Mouse (Mus musculus) urinary bladder, adult 2 months (tissue): ENCODE data around the gene Hist1h2bp. TPM values are rescaled to one million over a fixed set of nuclear protein-coding genes. Genes with fewer than 3 reads are reported as not detected.
"Not testable (repeated sequence)": the region's sequence is repeated elsewhere in the genome, so short reads cannot be mapped to it uniquely, and the experiment has no call there.

ENCODE experiments used
- DNase-seq: peaks from one replicate; pipeline ENCODE4 v3.0.0; 2022; ENCODE audit warnings: low spot score
- polyA plus RNA-seq: library from polyadenylated mRNA; depleted of rRNA; stranded (reverse); fragments of >200 nt; gene quantifications from 2 replicates; pipeline ENCODE4 v1.2.3, GENCODE M21; 2012

Gene Hist1h2bp
- polyA plus RNA-seq, 1 experiment, result not detected

DNA sequence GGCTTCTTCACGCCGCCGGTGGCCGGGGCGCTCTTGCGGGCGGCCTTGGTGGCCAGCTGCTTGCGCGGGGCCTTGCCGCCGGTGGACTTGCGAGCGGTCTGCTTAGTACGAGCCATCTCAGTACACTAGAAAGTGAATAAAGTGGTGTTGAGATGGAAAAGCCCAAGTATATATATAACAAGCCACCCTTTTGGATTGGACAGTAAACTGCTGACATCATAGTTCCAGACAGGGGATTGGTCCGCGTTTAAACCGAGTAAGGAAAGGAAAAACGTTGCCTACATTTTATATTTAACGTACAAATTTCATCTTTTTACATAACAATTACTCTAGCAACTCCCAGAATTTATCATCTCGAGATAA lies 4.0 kb upstream of the Hist1h2bp start, which contains the start of gene Hist1h3i:
Gene Hist1h3i (minus strand): TSS at position 116 of the 363 bp plus-strand sequence.
- no peak for DNase-seq

- no peak for DNase-seq
Measured at GRCm38 (mm10) chr13:21783734-21784161, 3.5 kb upstream of the Hist1h2bp start.

DNA sequence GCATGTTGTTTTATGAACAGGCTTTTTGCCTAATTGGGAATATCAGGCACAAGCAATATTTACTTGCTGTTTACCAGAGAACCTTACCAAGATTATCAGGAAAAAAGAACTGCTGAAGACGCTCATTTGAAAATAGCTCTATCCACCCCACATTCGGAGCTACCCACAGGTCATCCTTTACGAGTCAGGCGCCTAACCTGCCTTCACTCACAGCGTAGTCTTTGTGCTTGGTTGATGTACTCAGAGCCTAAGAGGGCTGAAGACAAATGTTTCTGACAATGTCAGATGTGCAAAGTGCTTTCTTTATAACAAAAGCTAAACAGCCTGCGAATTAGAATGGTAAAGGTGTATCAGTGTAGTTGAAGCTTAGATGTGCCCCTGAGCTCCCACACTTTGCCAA lies 3.0 kb upstream of the Hist1h2bp start:
- DNase-seq, result no peak

GRCm38 (mm10) chr13:21786189-21786898 lies 917 bp upstream of the Hist1h2bp start:
- DNase-seq, result no peak

DNA sequence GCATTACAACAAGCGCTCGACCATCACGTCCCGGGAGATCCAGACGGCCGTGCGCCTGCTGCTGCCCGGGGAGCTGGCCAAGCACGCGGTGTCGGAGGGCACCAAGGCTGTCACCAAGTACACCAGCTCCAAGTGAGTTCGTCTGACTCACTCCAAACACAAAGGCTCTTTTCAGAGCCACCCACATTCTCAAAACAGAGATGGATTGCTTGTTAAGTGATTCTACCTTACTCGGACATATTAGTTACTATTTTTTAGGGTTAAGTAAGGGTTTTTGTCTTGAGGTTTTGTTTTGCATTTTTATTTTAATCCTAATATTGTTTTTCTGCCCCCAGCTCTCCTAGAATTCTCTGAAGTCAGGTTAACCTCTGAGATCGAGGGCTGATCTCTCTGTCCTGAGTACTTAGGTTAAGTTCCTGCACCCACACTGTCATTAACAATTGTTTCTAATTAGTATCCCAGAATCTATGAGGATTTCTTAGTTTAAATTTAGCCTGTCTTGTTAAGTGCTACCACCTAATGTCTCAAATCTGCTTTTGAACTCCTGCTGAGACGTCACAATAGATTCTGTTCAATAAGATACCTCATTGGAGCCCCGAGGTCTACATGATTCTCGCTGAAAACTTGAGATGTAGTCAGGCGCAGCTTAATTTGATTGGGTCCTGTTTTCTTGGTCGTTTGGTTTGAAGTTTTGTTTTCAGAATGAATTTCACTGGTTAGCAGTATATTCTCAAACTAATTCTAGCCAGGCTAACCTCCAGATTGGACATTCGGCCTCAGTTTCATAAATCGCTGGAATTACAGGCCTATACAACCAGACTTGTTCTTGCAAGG lies 716 bp downstream of the Hist1h2bp start:
- DNase-seq, result no peak

- no peak for DNase-seq
Measured at GRCm38 (mm10) chr13:21789925-21790324, 2.7 kb downstream of the Hist1h2bp start.

- no peak for DNase-seq
Measured at GRCm38 (mm10) chr13:21790601-21791283, 3.5 kb downstream of the Hist1h2bp start.

DNA sequence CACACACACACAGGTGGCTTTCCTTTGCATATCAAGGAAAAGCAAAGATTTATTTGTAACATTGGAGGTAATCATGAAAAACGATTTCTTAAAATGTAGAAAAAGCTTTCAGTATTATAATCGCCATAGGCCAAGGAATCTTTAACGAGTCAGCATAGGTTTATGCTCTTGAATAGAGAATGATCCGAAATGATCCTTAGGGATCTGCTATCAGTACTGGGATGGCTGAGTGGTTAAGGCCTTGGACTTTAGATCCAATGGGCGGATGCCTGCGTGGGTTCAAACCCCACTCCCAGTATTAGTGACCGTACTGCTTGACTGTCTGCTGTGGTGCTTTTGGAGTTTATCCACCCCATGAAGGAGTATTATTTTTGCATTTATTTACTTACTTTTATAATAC lies 8.3 kb downstream of the Hist1h2bp start:
- no peak for DNase-seq

DNA sequence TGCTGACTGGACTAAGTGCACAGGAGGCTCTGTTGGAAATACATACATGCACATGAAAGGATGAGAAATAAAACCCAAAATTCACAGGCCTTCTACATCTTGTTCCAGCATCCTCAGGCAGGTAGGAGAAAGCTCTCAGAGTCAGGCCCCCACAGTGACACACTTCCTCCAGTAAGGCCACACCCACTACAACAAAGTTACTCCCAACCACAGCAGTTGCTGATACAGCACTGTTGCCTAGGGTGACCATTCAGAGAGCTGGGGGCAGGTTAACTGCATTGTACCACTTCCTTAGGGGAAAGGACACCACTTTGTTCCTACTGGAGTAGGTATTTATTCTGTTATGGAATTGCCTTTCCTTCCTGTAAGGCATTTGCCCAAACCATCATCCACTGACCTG lies 9.9 kb downstream of the Hist1h2bp start:
- DNase-seq, result not testable (repeated sequence)

- DNase-seq, result not testable (repeated sequence)
Measured at GRCm38 (mm10) chr13:21803058-21803457, 15.8 kb downstream of the Hist1h2bp start.

DNA sequence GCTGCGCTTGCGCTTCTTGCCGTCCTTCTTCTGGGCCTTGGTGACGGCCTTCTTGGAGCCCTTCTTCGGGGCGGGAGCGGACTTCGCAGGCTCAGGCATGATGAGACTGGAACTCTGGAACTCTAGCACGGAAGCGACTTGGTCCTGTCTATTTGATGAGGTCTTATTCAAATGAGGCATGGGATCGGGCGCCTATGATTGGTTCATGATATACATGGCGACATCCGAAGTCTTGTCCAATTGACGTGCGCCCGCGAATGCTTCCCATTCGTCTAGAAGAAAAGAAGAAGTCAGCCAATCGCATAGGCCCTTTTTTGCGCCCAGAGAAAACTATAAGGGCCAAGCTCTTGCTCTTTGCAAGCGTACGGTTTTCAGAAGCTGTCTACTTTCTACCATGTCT lies 22.8 kb downstream of the Hist1h2bp start, which contains the start of the genes Hist1h2bq and Hist1h2ao:
Gene Hist1h2bq (minus strand): TSS at position 125 of the 400 bp plus-strand sequence.
Gene Hist1h2ao (plus strand): TSS at position 393 of the 400 bp plus-strand sequence.
- DNase-seq, result not testable (repeated sequence)

DNA sequence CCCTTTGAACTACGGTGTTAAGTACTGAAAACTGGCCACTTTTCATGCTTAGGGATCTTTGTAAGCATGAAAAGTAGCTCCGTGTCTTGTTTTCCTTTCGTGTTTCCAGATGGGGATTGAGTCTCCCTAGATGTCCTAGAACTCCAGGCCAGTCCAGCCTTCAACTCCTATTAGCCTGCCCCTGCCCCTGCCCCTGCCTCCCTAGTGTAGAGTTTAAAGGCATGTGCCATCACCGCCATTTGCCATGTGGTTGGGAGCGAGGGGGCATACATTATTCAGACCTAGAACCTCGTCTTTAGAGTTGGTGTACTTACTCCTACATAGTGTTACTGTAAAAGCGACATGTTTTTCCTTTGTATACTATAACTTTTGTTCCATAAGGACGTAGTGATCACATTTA lies 23.8 kb downstream of the Hist1h2bp start:
- not testable (repeated sequence) for DNase-seq

- not testable (repeated sequence) for DNase-seq
Measured at GRCm38 (mm10) chr13:21811539-21811938, 24.3 kb downstream of the Hist1h2bp start, which contains the start of gene Hist1h4m. Hist1h4m (plus strand) TSS chr13:21811746.

DNA sequence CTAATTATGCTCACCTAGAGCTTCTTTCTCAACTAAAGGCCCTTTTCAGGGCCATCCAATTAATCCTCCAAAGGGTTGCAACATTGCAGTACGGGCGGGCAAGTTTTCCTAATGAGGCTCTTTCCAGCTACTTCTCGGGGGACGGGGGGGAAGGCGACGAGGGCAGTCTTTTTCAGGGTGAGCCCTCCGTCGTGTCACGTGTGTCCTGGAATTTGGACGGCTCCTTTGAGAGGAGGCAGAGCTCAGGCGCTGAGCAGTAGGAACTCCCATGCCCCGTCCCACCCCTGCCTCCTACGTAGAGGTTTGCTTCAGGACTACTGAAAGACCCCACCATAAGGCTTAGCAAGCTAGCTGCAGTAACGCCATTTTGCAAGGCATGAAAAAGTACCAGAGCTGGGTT lies 24.8 kb downstream of the Hist1h2bp start:
- not testable (repeated sequence) for DNase-seq

GRCm38 (mm10) chr13:21820082-21820890 lies 33.0 kb downstream of the Hist1h2bp start:
- not testable (repeated sequence) for DNase-seq

DNA sequence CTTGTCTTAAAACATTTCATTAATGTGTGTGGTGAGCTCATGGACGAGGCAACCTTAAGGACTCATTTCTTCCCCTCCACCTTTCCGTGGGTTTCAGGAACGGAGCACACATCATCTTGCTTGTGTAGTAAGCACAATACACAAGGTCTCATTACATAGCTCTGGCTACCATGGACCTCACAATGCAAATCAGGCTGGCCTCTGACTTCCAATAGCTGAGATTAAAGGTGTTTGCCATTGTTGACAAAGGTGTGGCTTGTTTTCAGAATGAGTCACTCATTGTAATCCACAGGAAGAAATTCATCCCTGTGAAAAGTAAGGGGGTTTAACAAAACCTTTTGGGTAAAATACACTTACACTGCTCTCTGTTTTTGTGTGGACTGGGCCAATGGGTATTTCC lies 41.2 kb downstream of the Hist1h2bp start:
- no peak for DNase-seq

DNA sequence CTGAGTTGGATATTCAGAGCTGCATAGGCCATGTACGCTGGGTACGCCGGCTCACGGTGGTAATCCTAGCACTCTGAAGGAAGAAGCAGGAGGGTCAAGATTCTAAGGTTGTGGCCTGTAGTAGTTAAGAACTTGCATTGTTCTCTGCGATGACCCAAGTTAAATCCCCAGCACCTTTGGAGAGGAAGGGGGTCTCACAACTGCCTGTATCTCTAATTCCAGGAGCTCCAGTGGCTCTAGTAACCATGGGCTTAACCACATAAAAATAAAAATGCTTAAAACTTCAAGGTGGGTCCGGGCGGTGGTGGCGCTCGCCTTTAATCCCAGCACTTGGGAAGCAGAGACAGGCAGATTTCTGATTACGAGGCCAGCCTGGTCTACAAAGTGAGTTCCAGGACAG lies 43.1 kb downstream of the Hist1h2bp start:
- DNase-seq, result no peak

DNA sequence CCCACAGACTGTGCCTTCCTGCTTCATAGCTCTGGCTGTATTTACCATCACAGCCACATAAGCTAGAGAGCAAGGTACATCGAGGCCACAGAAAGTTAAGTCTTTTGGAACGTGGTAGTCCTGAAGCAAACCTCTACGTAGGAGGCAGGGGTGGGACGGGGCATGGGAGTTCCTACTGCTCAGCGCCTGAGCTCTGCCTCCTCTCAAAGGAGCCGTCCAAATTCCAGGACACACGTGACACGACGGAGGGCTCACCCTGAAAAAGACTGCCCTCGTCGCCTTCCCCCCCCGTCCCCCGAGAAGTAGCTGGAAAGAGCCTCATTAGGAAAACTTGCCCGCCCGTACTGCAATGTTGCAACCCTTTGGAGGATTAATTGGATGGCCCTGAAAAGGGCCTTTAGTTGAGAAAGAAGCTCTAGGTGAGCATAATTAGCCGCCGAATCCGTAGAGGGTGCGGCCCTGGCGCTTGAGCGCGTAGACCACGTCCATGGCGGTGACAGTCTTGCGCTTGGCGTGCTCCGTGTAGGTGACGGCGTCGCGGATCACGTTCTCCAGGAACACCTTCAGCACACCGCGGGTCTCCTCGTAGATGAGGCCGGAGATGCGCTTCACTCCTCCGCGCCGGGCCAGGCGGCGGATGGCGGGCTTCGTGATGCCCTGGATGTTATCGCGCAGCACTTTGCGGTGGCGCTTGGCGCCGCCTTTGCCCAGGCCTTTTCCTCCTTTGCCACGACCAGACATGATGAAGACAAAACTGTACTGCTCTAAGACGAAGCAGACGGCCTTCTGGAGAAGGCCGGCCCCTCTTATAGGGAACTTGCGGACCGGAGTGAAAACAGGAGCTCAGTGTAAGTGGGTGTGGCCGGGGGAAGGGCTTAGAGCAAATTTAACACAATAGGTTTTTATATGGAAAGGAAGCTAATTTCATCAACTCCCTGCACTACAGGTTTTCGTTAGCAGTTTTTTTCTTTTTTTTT lies 44.4 kb downstream of the Hist1h2bp start, which contains the start of gene Hist1h4n:
Gene Hist1h4n (minus strand): TSS at position 779 of the 977 bp plus-strand sequence.
- DNase-seq, result not testable (repeated sequence)

GRCm38 (mm10) chr13:21833461-21833860 lies 46.2 kb downstream of the Hist1h2bp start, which contains the start of the genes Hist1h2ap and Hist1h2br:
Hist1h2ap (minus strand) TSS chr13:21833507.
Hist1h2br (plus strand) TSS chr13:21833743.
- not testable (repeated sequence) for DNase-seq
